8 mouse cellular contexts compared by ENCODE assay signal in genomic region chr6:12748787-12749530, GRCm38 (mm10). TPM values are rescaled to one million over a fixed set of nuclear protein-coding genes. Genes with fewer than 3 reads are reported as not detected.
DNase-seq lines count a peak whose midpoint lies in the region; ATAC-seq and TF ChIP-seq lines count a peak whose summit lies in the region.

TSS of gene Thsd7a (minus strand) at chr6:12749410.

- H3K4me3 ChIP-seq in lung, embryonic 15.5 days: peak within 1 kb of the TSS; percentile 57

- peaks cover 38% of the 10 kb centered on the region for H3K27me3 ChIP-seq in Patski
- peaks cover 9% of the 10 kb centered on the region for H3K27me3 ChIP-seq in lung, embryonic 15.5 days

- POLR2A ChIA-PET in Patski (lab: Charles Lee): no interaction called here

- H3K27ac ChIP-seq in lung, embryonic 15.5 days: peak within 1 kb of the TSS; percentile 30; the same call in 1 of the 2 replicates

- in situ Hi-C loops in Patski (cut with MboI; ENCODE audit: low pct_unique_long_range_greater_than_20kb): loop anchor here (10.0 kb wide), 1 partner anchor 406 kb away; no protein-coding TSS in a partner anchor

- CTCF ChIA-PET in Patski (lab: Charles Lee): interaction anchor here (1.2 kb wide), 1 partner anchor 17 kb away, joined by 3 read pairs; no protein-coding TSS in a partner anchor

- H3K4me2 ChIP-seq in lung, embryonic 15.5 days: peak within 1 kb of the TSS; percentile 88

- no peak for DNase-seq in Patski (ENCODE audit: low read depth, low spot score)
- peak; percentile 28 for DNase-seq in cerebellum, adult 9-11 months
- peak; percentile 31 to 55 for DNase-seq in frontal cortex, postnatal 10 days (ENCODE audit: low spot score in 2 of 2)
- DNase-seq in layer of hippocampus, adult 9-11 months: peak; percentile 48
- peak; percentile 34 for DNase-seq in retina, postnatal 7 days (ENCODE audit: low read depth, low spot score)

- WGBS in lung, embryonic 15.5 days: under 1% methylated on average over 56 of the region's 56 CpGs

- ATAC-seq in Patski: peak; percentile 78
- peak; percentile 73 to 84 for ATAC-seq in hematopoietic stem cell, adult 5-6 weeks (replicated peaks in 1 of 2; ENCODE audit: insufficient read depth in 1 of 2, low FRiP score in 2 of 2, low TSS enrichment in 1 of 2, low read depth in 1 of 2, poor library complexity in 2 of 2, severe bottlenecking in 2 of 2)
- ATAC-seq in lung, embryonic 15.5 days (ENCODE audit: borderline replicate concordance, extremely low read depth, low FRiP score, low TSS enrichment): peak; percentile 92
- no peak for ATAC-seq in erythroid progenitor cell, adult 5-6 weeks (replicated peaks; ENCODE audit: low FRiP score, poor library complexity, severe bottlenecking)

- peak within 1 kb of the TSS; percentile 33 for H3K9ac ChIP-seq in lung, embryonic 15.5 days

- TF ChIP-seq CTCF in Patski (IDR thresholded peaks at IDR 0.05): peak; percentile 8

- H3K4me1 ChIP-seq in lung, embryonic 15.5 days: peaks cover 5% of the 10 kb centered on the region; the same call in 1 of the 2 replicates

- H3K9me3 ChIP-seq in lung, embryonic 15.5 days: no peaks in the 10 kb centered on the region

- no peaks in the 10 kb centered on the region for H3K36me3 ChIP-seq in lung, embryonic 15.5 days

RNA-seq across cellular contexts. Expression of gene Thsd7a, which starts in this region (rescaled TPM):
- polyA plus RNA-seq in Patski (2021): 2.7 TPM
- not detected in 2 replicates for total RNA-seq in hematopoietic stem cell, adult 5-6 weeks (2017)
- 1.2 and 2.3 TPM in 2 replicates for polyA plus RNA-seq in lung, embryonic 15.5 days (2015; fragmentation: Nextera tagmentation; extraction: Ambion mirVana)
- under 0.01 TPM in 1 of 2 replicates, not detected in the other for total RNA-seq in erythroid progenitor cell, adult 5-6 weeks (2015; ENCODE audit: low replicate concordance)
- 0.13 TPM in 1 of 2 replicates, not detected in the other for total RNA-seq in erythroid progenitor cell, adult 5-6 weeks (2017; ENCODE audit: low replicate concordance)

Comparison
In these comparisons a context has a peak if more than half of its experiments do, and no peak if none do; other contexts are left out.
1. Peak in ATAC-seq in hematopoietic stem cell, adult 5-6 weeks; RNA of the gene not detected or under 1 TPM.